Mouse (Mus musculus): ENCODE data around the gene Nod2.

DNA sequence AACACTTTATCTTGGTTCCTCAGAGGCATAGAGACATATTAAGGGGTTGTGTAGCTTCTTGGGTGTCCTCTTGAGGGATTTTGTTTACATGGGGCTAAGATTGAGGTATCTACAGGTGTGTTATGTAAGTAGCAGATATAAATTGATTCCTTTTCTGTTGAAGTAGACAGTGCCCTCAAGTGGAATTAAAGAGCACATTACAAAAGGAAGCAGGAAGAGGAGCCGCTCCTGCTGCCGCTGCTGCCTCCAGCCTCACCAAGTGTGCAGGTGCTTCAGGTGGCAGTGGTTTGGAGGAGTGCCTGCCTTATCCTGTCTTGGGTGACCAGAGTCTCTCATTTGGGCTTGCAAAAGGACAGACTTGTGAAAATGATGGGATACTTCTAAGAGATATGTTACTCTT, 54.5 kb downstream of the Nod2 start:
- TF ChIP-seq POLR2A (IDR thresholded peaks at IDR 0.05; ENCODE audit: low read depth, low read length): no peak
- no peak for TF ChIP-seq CTCF (IDR thresholded peaks at IDR 0.05; ENCODE audit: borderline replicate concordance, insufficient read depth, low read length)
